Mouse (Mus musculus): Measurements from ENCODE around the gene Wdr66.
"Not testable (repeated sequence)": the region's sequence is repeated elsewhere in the genome, so short reads cannot be mapped to it uniquely, and the experiment has no call there.

Gene Wdr66

GRCm38 (mm10) chr5:123251834-123252233 is at the start of gene Wdr66:
TSS of gene Wdr66 (plus strand) at chr5:123252102.
- peak; percentile 77 for DNase-seq (ENCODE audit: low read depth, low spot score)

GRCm38 (mm10) chr5:123202771-123203170 is 49.1 kb upstream of the Wdr66 start:
- DNase-seq (ENCODE audit: low read depth, low spot score): not testable (repeated sequence)

- not testable (repeated sequence) for DNase-seq (ENCODE audit: low read depth, low spot score)
These were observed 48.3 kb upstream of the Wdr66 start for GRCm38 (mm10) chr5:123203591-123203990.

GRCm38 (mm10) chr5:123222346-123223050 is 29.4 kb upstream of the Wdr66 start:
- not testable (repeated sequence) for DNase-seq (ENCODE audit: low read depth, low spot score)

- DNase-seq (ENCODE audit: low read depth, low spot score): no peak
These were observed 28.9 kb upstream of the Wdr66 start for GRCm38 (mm10) chr5:123223051-123223410.

GRCm38 (mm10) chr5:123223861-123224260 is 28.0 kb upstream of the Wdr66 start:
- DNase-seq (ENCODE audit: low read depth, low spot score): not testable (repeated sequence)

GRCm38 (mm10) chr5:123226851-123227250 is 25.1 kb upstream of the Wdr66 start:
- no peak for DNase-seq (ENCODE audit: low read depth, low spot score)

GRCm38 (mm10) chr5:123227762-123228523 is 24.0 kb upstream of the Wdr66 start:
- peak; percentile 94 for DNase-seq (ENCODE audit: low read depth, low spot score)

- DNase-seq (ENCODE audit: low read depth, low spot score): no peak
These were observed 23.4 kb upstream of the Wdr66 start for GRCm38 (mm10) chr5:123228524-123228922.

- no peak for DNase-seq (ENCODE audit: low read depth, low spot score)
These were observed 22.6 kb upstream of the Wdr66 start for GRCm38 (mm10) chr5:123229296-123229695.

GRCm38 (mm10) chr5:123232180-123232579 is 19.7 kb upstream of the Wdr66 start:
- DNase-seq (ENCODE audit: low read depth, low spot score): no peak

GRCm38 (mm10) chr5:123235731-123236130 is 16.2 kb upstream of the Wdr66 start:
- DNase-seq (ENCODE audit: low read depth, low spot score): peak; percentile 22

GRCm38 (mm10) chr5:123236426-123236825 is 15.5 kb upstream of the Wdr66 start:
- DNase-seq (ENCODE audit: low read depth, low spot score): no peak

GRCm38 (mm10) chr5:123239501-123239900 is 12.4 kb upstream of the Wdr66 start:
- no peak for DNase-seq (ENCODE audit: low read depth, low spot score)

- no peak for DNase-seq (ENCODE audit: low read depth, low spot score)
These were observed 6.4 kb upstream of the Wdr66 start for GRCm38 (mm10) chr5:123245518-123245917.

GRCm38 (mm10) chr5:123251390-123251789 is 512 bp upstream of the Wdr66 start:
- DNase-seq (ENCODE audit: low read depth, low spot score): no peak

- peak; percentile 74 for DNase-seq (ENCODE audit: low read depth, low spot score)
These were observed 5.2 kb downstream of the Wdr66 start for GRCm38 (mm10) chr5:123256841-123257755.

- DNase-seq (ENCODE audit: low read depth, low spot score): no peak
These were observed 7.1 kb downstream of the Wdr66 start for GRCm38 (mm10) chr5:123258990-123259389.

- peak; percentile 48 for DNase-seq (ENCODE audit: low read depth, low spot score)
These were observed 8.8 kb downstream of the Wdr66 start for GRCm38 (mm10) chr5:123260698-123261097.

GRCm38 (mm10) chr5:123266909-123267308 is 15.0 kb downstream of the Wdr66 start:
- DNase-seq (ENCODE audit: low read depth, low spot score): no peak

- DNase-seq (ENCODE audit: low read depth, low spot score): no peak
These were observed 16.9 kb downstream of the Wdr66 start for GRCm38 (mm10) chr5:123268477-123269474.

Measured in telencephalon, adult 2 months (tissue).